Mouse (Mus musculus) MEL (cell line): ENCODE measurements around the gene Rab3a.

ENCODE experiments used
- CHD2 ChIP-seq: IDR thresholded peaks from 2 replicates; pipeline ENCODE4 v1.6.1; 2011; ENCODE audit warnings: low read length, improper control_type of control experiment
- EP300 ChIP-seq, 2 experiments: IDR thresholded peaks; 2 replicates each; pipeline ENCODE4 v1.6.1; 2011; ENCODE audit warnings: improper control_type of control experiment in 2 of 2, low read length in 2 of 2, low read depth in 1 of 2, mild to moderate bottlenecking in 1 of 2
- GABPA ChIP-seq: IDR thresholded peaks from 2 replicates; pipeline ENCODE4 v1.6.1; 2012; ENCODE audit warnings: low read depth, mild to moderate bottlenecking, inconsistent platforms, low read length, improper control_type of control experiment, moderate library complexity

DNA sequence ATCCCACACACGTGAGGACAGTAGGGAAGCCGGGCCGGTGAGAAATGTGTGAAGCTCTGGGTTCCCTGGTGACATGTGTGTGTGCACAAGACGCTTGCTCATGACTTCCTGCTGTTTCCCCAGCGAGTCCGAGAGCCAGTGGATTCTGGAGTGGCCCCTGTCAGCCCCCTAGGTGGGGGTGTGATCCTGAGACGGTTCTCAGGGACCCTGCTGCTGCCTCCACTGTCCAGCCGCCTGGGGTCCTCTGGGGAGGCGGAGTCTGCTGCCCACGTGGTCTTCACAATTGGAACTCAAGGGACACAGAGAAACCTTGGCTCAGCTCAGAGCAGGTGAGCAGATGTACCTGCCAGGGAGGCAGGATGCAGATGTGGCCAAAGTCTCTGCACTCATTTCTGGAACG is 27.8 kb upstream of the Rab3a start:
- no peak for TF ChIP-seq GABPA
- TF ChIP-seq CHD2 = no peak
- TF ChIP-seq EP300 (IDR thresholded peaks at IDR 0.05; ENCODE audit: low read depth in 1 of 2, low read length in 2 of 2) = no peak
